Mouse (Mus musculus) lung, postnatal 0 days (tissue): ENCODE measurements at regions not wholly inside any gene's neighbourhood (a gene's known extent, or its start where the extent isn't known, plus 50 kb on each side); places are given as distances from the start of the nearest gene placed in this dataset.

Source experiments
- CTCF ChIP-seq: IDR thresholded peaks from 2 replicates; pipeline ENCODE4 v1.5.1; 2016; ENCODE audit warnings: antibody characterized with exemption, mild to moderate bottlenecking
- EP300 ChIP-seq: IDR thresholded peaks from 2 replicates; pipeline ENCODE4 v1.6.1; 2016; ENCODE audit warnings: antibody characterized with exemption, mild to moderate bottlenecking, control low read depth

DNA sequence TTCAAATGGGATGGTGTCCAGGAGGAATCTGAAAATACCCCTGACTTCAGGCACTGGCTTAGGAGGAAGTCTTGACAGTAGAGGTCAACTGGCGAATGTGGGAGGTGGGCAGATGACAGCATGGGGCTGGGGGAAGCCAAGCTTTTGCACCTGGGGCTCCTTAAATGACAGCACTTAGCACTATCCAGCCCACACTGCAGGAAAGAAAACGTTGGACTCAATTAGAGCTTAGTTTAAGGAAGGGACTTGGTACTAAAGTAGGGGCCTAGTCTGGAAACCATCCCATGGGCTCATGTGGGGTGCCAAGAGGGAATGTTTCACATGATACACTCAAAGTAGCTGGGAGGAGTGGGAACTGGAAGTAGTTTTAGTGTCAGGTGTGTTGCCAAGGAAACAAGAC lies 207.6 kb downstream of the Tbx15 start:
- TF ChIP-seq EP300: no peak
- TF ChIP-seq CTCF: no peak
